Mouse (Mus musculus) cerebellum, adult 11 months (tissue): ENCODE data around the gene Gm13083.
"Not testable (repeated sequence)": the region's sequence is repeated elsewhere in the genome, so short reads cannot be mapped to it uniquely, and the experiment has no call there.

Source experiments
- DNase-seq: peaks from one replicate; pipeline ENCODE4 v3.0.0; 2022

The Gm13083 gene

GRCm38 (mm10) chr4:143614703-143615102, at the start of gene Gm13083:
Gene Gm13083 (plus strand): TSS chr4:143615003.
- DNase-seq = not testable (repeated sequence)

GRCm38 (mm10) chr4:143611927-143612326, 2.9 kb upstream of the Gm13083 start:
- not testable (repeated sequence) for DNase-seq

- not testable (repeated sequence) for DNase-seq
Observed at GRCm38 (mm10) chr4:143618101-143618500, 3.3 kb downstream of the Gm13083 start.

- DNase-seq = not testable (repeated sequence)
Observed at GRCm38 (mm10) chr4:143657146-143657545, 42.3 kb downstream of the Gm13083 start, which contains the start of gene Gm13088. Gene Gm13088 (minus strand): TSS chr4:143657246.
